Comparison of ENCODE assay signal across 12 mouse cellular contexts in genomic region chr16:33705258-33705657, GRCm38 (mm10). TPM values are rescaled to one million over a fixed set of nuclear protein-coding genes. Genes with fewer than 3 reads are reported as not detected.
A peak's percentile ranks its signal among the peaks of the same experiment; 100 is the strongest.
DNase-seq lines count a peak whose midpoint lies in the region; ATAC-seq lines count a peak whose summit lies in the region.
"Had no signal": no experiment of that assay in that cellular context is flagged by ENCODE, and none has a peak within 500 bp of the region (broad histone marks: within the 10 kb centered on the region; RNA-seq: fewer than 3 reads in every experiment).

No protein-coding gene starts in this region.

- H3K27ac ChIP-seq in midbrain, embryonic 10.5 days (replicated peaks) = peak overlapping the region; percentile 43; the same call in 1 of the 2 replicates
- no peak overlapping the region for H3K27ac ChIP-seq in midbrain, embryonic 16.5 days (ENCODE audit: low read length)
- no peak overlapping the region; the same call in 1 of the 2 replicates for H3K27ac ChIP-seq in embryonic facial prominence, embryonic 11.5 days (replicated peaks; ENCODE audit: low read depth, low read length)
- peak overlapping the region; percentile 65 to 76 for H3K27ac ChIP-seq in heart, embryonic 14.5 days (replicated peaks in 1 of 2; ENCODE audit: control insufficient read depth in 1 of 2, insufficient read depth in 1 of 2, low read depth in 2 of 2, low read length in 2 of 2)
- H3K27ac ChIP-seq: forebrain, embryonic 15.5 days had no signal

- no peak for DNase-seq in midbrain, embryonic 10.5 days (ENCODE audit: low spot score)
- peak; percentile 24 for DNase-seq in embryonic facial prominence, embryonic 11.5 days (ENCODE audit: low spot score)
- peak; percentile 57 for DNase-seq in kidney, postnatal 14 days
- no peak for DNase-seq in right cerebral cortex, postnatal 14 days
- DNase-seq in c-Kit-positive CD71-positive TER-119-positive erythroid progenitor cells, embryonic 14.5 days (ENCODE audit: low spot score) = no peak
- DNase-seq: layer of hippocampus, postnatal 36 days had no signal

- WGBS in midbrain, embryonic 10.5 days = 40% methylated on average over 6 of the region's 6 CpGs
- 38% methylated on average over 6 of the region's 6 CpGs for WGBS in midbrain, embryonic 16.5 days
- 21% methylated on average over 6 of the region's 6 CpGs for WGBS in embryonic facial prominence, embryonic 11.5 days
- 7% methylated on average over 6 of the region's 6 CpGs for WGBS in heart, embryonic 14.5 days

- H3K4me2 ChIP-seq in midbrain, embryonic 16.5 days (ENCODE audit: low read length) = no peak overlapping the region
- no peak overlapping the region for H3K4me2 ChIP-seq in embryonic facial prominence, embryonic 11.5 days (ENCODE audit: low read depth, low read length)
- H3K4me2 ChIP-seq in heart, embryonic 14.5 days (ENCODE audit: low read length) = peak overlapping the region; percentile 22
- H3K4me2 ChIP-seq: forebrain, embryonic 15.5 days had no signal

- no peaks in the 10 kb centered on the region for H3K9me3 ChIP-seq in midbrain, embryonic 10.5 days (replicated peaks)
- no peaks in the 10 kb centered on the region for H3K9me3 ChIP-seq in midbrain, embryonic 16.5 days (replicated peaks; ENCODE audit: control insufficient read depth, low read length, poor library complexity, severe bottlenecking)
- H3K9me3 ChIP-seq in embryonic facial prominence, embryonic 11.5 days (replicated peaks; ENCODE audit: control insufficient read depth, low read length) = no peaks in the 10 kb centered on the region
- no peaks in the 10 kb centered on the region for H3K9me3 ChIP-seq in heart, embryonic 14.5 days (ENCODE audit: control insufficient read depth, low read length)
- H3K9me3 ChIP-seq: forebrain, embryonic 15.5 days had no signal

- ATAC-seq in midbrain, embryonic 16.5 days = no peak
- ATAC-seq in embryonic facial prominence, embryonic 11.5 days (replicated peaks; ENCODE audit: insufficient number of reproducible peaks, low FRiP score, low TSS enrichment, low read depth) = no peak
- ATAC-seq in heart, embryonic 14.5 days (ENCODE audit: insufficient number of reproducible peaks, insufficient read depth, low FRiP score, low read depth) = 0 out of 2 replicates have a peak, but pooled peaks have one; percentile 37
- ATAC-seq in megakaryocyte, adult 5-6 weeks (ENCODE audit: poor library complexity, severe bottlenecking) = no peak
- ATAC-seq: forebrain, embryonic 15.5 days; lung, postnatal 0 days; Patski had no signal

- no peaks in the 10 kb centered on the region for H3K27me3 ChIP-seq in midbrain, embryonic 10.5 days (ENCODE audit: low read depth, poor library complexity, severe bottlenecking)
- H3K27me3 ChIP-seq in midbrain, embryonic 16.5 days (ENCODE audit: control insufficient read depth, insufficient read depth, low read depth, low read length) = no peaks in the 10 kb centered on the region
- H3K27me3 ChIP-seq in embryonic facial prominence, embryonic 11.5 days (ENCODE audit: control insufficient read depth, insufficient read depth, low read length) = no peaks in the 10 kb centered on the region
- H3K27me3 ChIP-seq in heart, embryonic 14.5 days (ENCODE audit: control insufficient read depth, insufficient read depth, low read length) = no peaks in the 10 kb centered on the region
- H3K27me3 ChIP-seq: forebrain, embryonic 15.5 days; Patski had no signal

- no peak overlapping the region for H3K4me3 ChIP-seq in midbrain, embryonic 10.5 days
- H3K4me3 ChIP-seq in midbrain, embryonic 16.5 days (ENCODE audit: low read depth, low read length) = no peak overlapping the region
- H3K4me3 ChIP-seq in embryonic facial prominence, embryonic 11.5 days (ENCODE audit: low read depth, low read length) = no peak overlapping the region
- H3K4me3 ChIP-seq in heart, embryonic 14.5 days (ENCODE audit: control insufficient read depth in 1 of 2, insufficient read depth in 1 of 2, low read depth in 1 of 2, low read length in 2 of 2) = no peak overlapping the region
- H3K4me3 ChIP-seq: forebrain, embryonic 15.5 days had no signal

- H3K36me3 ChIP-seq in midbrain, embryonic 10.5 days = peaks cover 76% of the 10 kb centered on the region
- H3K36me3 ChIP-seq in midbrain, embryonic 16.5 days (ENCODE audit: control insufficient read depth, insufficient read depth, low read length) = no peaks in the 10 kb centered on the region
- no peaks in the 10 kb centered on the region for H3K36me3 ChIP-seq in embryonic facial prominence, embryonic 11.5 days (replicated peaks; ENCODE audit: control insufficient read depth, insufficient read depth, low read depth, low read length)
- H3K36me3 ChIP-seq in heart, embryonic 14.5 days (ENCODE audit: control insufficient read depth, insufficient read depth, low read length) = peaks cover 18% of the 10 kb centered on the region
- H3K36me3 ChIP-seq: forebrain, embryonic 15.5 days had no signal

- H3K9ac ChIP-seq in midbrain, embryonic 16.5 days (ENCODE audit: low read depth, low read length) = no peak overlapping the region
- H3K9ac ChIP-seq in embryonic facial prominence, embryonic 11.5 days (replicated peaks; ENCODE audit: low read length) = no peak overlapping the region
- H3K9ac ChIP-seq in heart, embryonic 14.5 days (ENCODE audit: low read length) = no peak overlapping the region; the same call in 1 of the 2 replicates
- H3K9ac ChIP-seq: forebrain, embryonic 15.5 days had no signal

- peaks cover 32% of the 10 kb centered on the region for H3K4me1 ChIP-seq in midbrain, embryonic 10.5 days
- peaks cover 12% of the 10 kb centered on the region; the same call in 1 of the 2 replicates for H3K4me1 ChIP-seq in midbrain, embryonic 16.5 days (ENCODE audit: control insufficient read depth, insufficient read depth, low read length)
- no peaks in the 10 kb centered on the region for H3K4me1 ChIP-seq in embryonic facial prominence, embryonic 11.5 days (ENCODE audit: control insufficient read depth, insufficient read depth, low read length)
- H3K4me1 ChIP-seq in heart, embryonic 14.5 days (ENCODE audit: control insufficient read depth in 2 of 2, insufficient read depth in 2 of 2, low read length in 2 of 2) = peaks cover 23 to 44% of the 10 kb centered on the region in 2 experiments

RNA-seq across cellular contexts. Expression of gene Heg1, which starts 21.1 kb away (rescaled TPM):
- 34.3 and 45.7 TPM in 2 replicates for polyA plus RNA-seq in midbrain, embryonic 10.5 days (2016; fragmentation: Nextera tagmentation; extraction: Ambion mirVana)
- polyA plus RNA-seq in midbrain, embryonic 16.5 days (2015; fragmentation: Nextera tagmentation; extraction: Ambion mirVana) = 9.4 and 12.4 TPM in 2 replicates
- 11.5 and 12.4 TPM in 2 replicates for polyA plus RNA-seq in embryonic facial prominence, embryonic 11.5 days (2014; fragmentation: Nextera tagmentation; extraction: Ambion mirVana)
- 40.5 and 40.9 TPM in 2 replicates for polyA plus RNA-seq in heart, embryonic 14.5 days (2014; fragmentation: Nextera tagmentation; extraction: Ambion mirVana)
- 21.0 and 21.5 TPM in 2 replicates for total RNA-seq in megakaryocyte, adult 5-6 weeks (2015)
- total RNA-seq in megakaryocyte, adult 5-6 weeks (2017) = 10.7 and 12.0 TPM in 2 replicates

Comparison
In these comparisons a context has a peak if more than half of its experiments do, and no peak if none do; other contexts are left out.
1. H3K27ac ChIP-seq: peak in midbrain, embryonic 10.5 days (single experiment) and heart, embryonic 14.5 days (2 of 2); none in midbrain, embryonic 16.5 days (single experiment) and embryonic facial prominence, embryonic 11.5 days (single experiment).
2. DNase-seq: peak in embryonic facial prominence, embryonic 11.5 days (single experiment) and kidney, postnatal 14 days (single experiment); none in midbrain, embryonic 10.5 days (single experiment), right cerebral cortex, postnatal 14 days (single experiment) and c-Kit-positive CD71-positive TER-119-positive erythroid progenitor cells, embryonic 14.5 days (single experiment).